Mouse (Mus musculus): ENCODE data around the gene Uhrf1bp1l. TPM values are rescaled to one million over a fixed set of nuclear protein-coding genes. Genes with fewer than 3 reads are reported as not detected.

The Uhrf1bp1l gene
- polyA plus RNA-seq, 1 experiment: 22.0 TPM

DNA sequence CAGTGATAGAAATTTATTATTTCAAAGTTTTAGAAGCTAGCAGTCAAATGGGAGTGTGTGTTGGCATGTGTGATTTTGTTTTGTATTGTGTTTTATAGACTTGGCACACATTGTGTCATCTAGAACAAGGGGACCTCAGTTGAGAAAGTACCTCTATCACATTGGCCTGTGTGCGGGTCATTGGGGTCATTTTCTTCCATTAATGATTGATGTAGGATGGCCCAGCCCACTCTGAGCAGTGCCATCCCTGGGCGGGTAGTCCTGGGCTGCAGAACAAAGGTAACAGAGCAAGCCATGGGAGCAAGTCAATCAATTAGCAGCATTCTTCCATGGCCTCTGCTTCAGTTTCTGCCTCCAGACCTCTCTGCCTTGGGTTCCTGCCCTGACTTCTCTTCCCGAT, 94.0 kb downstream of the Uhrf1bp1l start:
- DNase-seq (ENCODE audit: low read depth): no peak

DNA sequence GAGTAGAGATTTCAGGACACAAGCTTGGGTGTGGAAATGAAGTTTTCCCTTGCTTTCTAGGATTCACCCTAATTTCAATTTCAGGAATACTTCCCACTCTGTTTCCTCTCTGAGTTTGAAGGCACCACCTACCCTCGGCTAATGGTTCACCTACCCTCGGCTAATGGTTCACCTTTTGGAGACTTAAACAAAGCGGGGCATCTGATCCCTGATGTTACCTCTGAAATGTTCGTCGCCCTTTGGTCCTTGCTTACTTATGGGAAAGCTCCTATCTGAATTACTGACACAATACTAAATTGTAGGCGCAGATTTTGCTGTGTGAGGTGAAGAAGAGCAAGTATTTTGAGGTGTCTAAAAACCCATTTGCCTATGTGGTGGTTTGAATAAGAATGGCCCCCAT, 106.2 kb downstream of the Uhrf1bp1l start:
- DNase-seq (ENCODE audit: low read depth): no peak

DNA sequence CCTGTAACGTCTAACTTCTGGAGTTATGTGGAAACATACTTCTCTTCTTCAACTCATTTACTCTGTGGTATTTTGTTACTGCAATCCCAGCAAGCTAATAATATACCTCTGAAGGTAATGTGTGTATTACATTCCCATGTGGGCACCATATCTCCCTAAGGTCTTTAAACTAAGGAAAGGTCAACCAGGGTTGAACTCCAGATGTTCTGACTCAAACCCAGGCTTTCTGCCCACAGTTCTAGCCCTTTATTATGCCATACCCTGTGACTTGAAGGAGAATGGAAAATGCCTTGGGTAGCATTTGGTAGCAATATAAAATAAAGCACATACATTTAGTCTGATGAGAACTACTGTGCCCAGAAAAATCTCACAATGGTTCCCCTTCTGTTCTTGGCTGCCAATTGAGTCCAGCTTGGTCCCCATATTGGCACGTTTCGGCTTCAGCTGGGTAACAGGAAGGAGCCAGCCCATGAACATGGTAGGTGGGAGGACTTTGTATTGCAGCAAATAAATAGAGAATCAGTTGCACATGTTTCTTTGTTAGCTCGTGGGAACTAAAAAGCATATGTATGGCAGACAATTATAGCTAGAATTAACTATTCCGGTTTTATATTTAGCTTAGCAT, 110.6 kb downstream of the Uhrf1bp1l start:
- DNase-seq (ENCODE audit: low read depth): no peak

DNA sequence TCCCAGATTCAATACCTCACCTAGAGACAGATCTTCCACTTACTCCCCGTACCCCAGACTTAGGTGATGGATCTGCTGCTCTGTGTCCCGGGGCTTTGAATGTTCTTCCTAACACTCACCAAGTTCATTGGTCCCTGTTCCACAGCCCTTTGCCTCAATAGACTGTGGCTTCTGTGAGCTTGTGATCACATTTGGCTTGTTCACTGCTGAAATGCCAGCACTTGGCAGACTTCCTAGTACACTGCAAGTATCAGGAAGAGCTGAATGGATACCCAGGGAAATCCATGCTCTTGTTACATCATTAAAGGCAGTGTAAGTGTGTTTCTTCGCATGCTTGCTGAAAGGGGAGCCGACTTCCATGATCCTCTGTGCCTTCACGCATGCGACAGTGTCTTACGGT, 111.5 kb downstream of the Uhrf1bp1l start:
- DNase-seq (ENCODE audit: low read depth): no peak

DNA sequence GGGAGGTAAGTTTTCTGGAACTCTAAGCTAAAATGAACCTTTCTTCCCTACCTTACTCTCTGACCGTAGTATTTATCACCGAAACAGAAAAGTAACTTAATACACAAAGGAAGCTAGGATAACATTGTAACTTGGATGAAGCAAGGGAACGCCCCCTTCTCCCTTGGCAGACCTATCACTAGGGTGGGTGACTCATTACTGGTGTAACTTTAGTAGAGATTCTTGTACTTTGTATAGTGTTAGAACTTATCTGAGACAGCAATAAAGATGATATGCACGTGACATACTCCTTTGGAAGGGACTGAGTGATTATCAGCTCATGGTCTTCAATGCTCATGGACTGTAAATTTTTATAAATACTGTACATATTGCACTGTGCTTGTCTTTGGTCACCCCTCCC, 123.4 kb downstream of the Uhrf1bp1l start:
- no peak for DNase-seq (ENCODE audit: low read depth)

DNA sequence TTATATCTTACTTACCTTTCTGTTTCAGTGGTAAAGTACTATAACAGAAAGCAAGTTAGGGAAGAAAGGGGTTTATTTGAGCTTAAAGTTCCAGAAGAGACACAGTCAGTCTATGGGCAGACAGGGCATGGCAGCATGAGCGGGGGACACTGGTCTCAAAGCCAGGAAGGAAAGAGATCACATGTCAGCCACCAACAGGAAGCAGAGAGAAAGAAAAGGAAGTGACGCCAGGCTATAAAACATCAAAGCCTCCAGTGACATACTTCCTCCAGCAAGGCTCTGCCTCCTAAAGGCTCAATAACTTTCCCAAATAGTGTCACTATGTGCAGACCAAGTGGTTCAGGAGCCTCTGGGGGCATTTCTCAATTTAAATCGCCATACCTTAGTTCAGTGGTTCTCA, 124.0 kb downstream of the Uhrf1bp1l start:
- DNase-seq (ENCODE audit: low read depth): no peak

Other genes starting within 250 kb of the Uhrf1bp1l start
- 0.35 and 0.42 TPM in 2 replicates for gene Nr1h4, start 211.4 kb upstream of the Uhrf1bp1l start, polyA plus RNA-seq (2012; rRNA removed)
- gene Slc17a8, start 123.7 kb upstream of the Uhrf1bp1l start, polyA plus RNA-seq (2012; rRNA removed): 0.12 and 0.19 TPM in 2 replicates
- gene Scyl2, start 58.7 kb upstream of the Uhrf1bp1l start, polyA plus RNA-seq (2012; rRNA removed): 19.7 and 20.6 TPM in 2 replicates
- 2.2 and 3.2 TPM in 2 replicates for gene Actr6, start 12.7 kb upstream of the Uhrf1bp1l start, polyA plus RNA-seq (2012; rRNA removed)
- 4.0 and 5.1 TPM in 2 replicates for gene Anks1b, start 128.5 kb downstream of the Uhrf1bp1l start, polyA plus RNA-seq (2012; rRNA removed)